Mouse (Mus musculus) retina, embryonic 14.5 days (tissue): ENCODE data around the gene Gm20716.
A peak's percentile ranks its signal among the peaks of the same experiment; 100 is the strongest.

Experiments used
- DNase-seq: peaks from one replicate; pipeline ENCODE4 v3.0.0-alpha.2; 2015; ENCODE audit warnings: low spot score

The Gm20716 gene

GRCm38 (mm10) chr2:168230026-168230728, at the start of gene Gm20716, which contains the start of the genes Dpm1 and Mocs3:
Gene Gm20716, minus strand, starts transcription at chr2:168230364.
Gene Dpm1, minus strand, starts transcription at chr2:168230591.
Gene Mocs3, plus strand, starts transcription at chr2:168230622.
- DNase-seq = peak; percentile 88

GRCm38 (mm10) chr2:168274374-168274935, 44.3 kb upstream of the Gm20716 start:
- peak; percentile 83 for DNase-seq

GRCm38 (mm10) chr2:168273387-168273786, 43.2 kb upstream of the Gm20716 start:
- DNase-seq = no peak

GRCm38 (mm10) chr2:168268033-168268432, 37.9 kb upstream of the Gm20716 start:
- peak; percentile 42 for DNase-seq

GRCm38 (mm10) chr2:168260900-168261299, 30.7 kb upstream of the Gm20716 start:
- DNase-seq = no peak

- DNase-seq = no peak
Measured at GRCm38 (mm10) chr2:168260124-168260523, 30.0 kb upstream of the Gm20716 start.

GRCm38 (mm10) chr2:168259046-168259445, 28.9 kb upstream of the Gm20716 start:
- DNase-seq = no peak

GRCm38 (mm10) chr2:168257188-168257587, 27.0 kb upstream of the Gm20716 start:
- no peak for DNase-seq

GRCm38 (mm10) chr2:168256506-168256905, 26.3 kb upstream of the Gm20716 start:
- no peak for DNase-seq

GRCm38 (mm10) chr2:168253822-168254221, 23.7 kb upstream of the Gm20716 start:
- no peak for DNase-seq

- peak; percentile 76 for DNase-seq
Measured at GRCm38 (mm10) chr2:168252639-168253292, 22.6 kb upstream of the Gm20716 start.

- DNase-seq = peak; percentile 93
Measured at GRCm38 (mm10) chr2:168250270-168250669, 20.1 kb upstream of the Gm20716 start.

GRCm38 (mm10) chr2:168248856-168249245, 18.7 kb upstream of the Gm20716 start:
- DNase-seq = peak; percentile 61

GRCm38 (mm10) chr2:168248167-168248855, 18.1 kb upstream of the Gm20716 start:
- DNase-seq = no peak

- no peak for DNase-seq
Measured at GRCm38 (mm10) chr2:168245571-168245970, 15.4 kb upstream of the Gm20716 start.

GRCm38 (mm10) chr2:168243278-168243677, 13.1 kb upstream of the Gm20716 start:
- DNase-seq = no peak

- no peak for DNase-seq
Measured at GRCm38 (mm10) chr2:168242841-168243240, 12.7 kb upstream of the Gm20716 start.

GRCm38 (mm10) chr2:168238335-168238734, 8.2 kb upstream of the Gm20716 start:
- DNase-seq = no peak

GRCm38 (mm10) chr2:168233286-168233685, 3.1 kb upstream of the Gm20716 start:
- no peak for DNase-seq

- DNase-seq = no peak
Measured at GRCm38 (mm10) chr2:168231471-168231829, 1.3 kb upstream of the Gm20716 start.

- DNase-seq = no peak
Measured at GRCm38 (mm10) chr2:168230773-168231470, 758 bp upstream of the Gm20716 start.
